Mouse (Mus musculus) heart, postnatal 0 days (tissue): Measurements from ENCODE around the gene Doc2b.

Source experiments
- CTCF ChIP-seq: IDR thresholded peaks from 2 replicates; pipeline ENCODE4 v1.5.1; 2016; ENCODE audit warnings: antibody characterized with exemption, control low read depth, low read depth
- EP300 ChIP-seq: IDR thresholded peaks from 2 replicates; pipeline ENCODE4 v1.6.1; 2016; ENCODE audit warnings: antibody characterized with exemption, low read depth

DNA sequence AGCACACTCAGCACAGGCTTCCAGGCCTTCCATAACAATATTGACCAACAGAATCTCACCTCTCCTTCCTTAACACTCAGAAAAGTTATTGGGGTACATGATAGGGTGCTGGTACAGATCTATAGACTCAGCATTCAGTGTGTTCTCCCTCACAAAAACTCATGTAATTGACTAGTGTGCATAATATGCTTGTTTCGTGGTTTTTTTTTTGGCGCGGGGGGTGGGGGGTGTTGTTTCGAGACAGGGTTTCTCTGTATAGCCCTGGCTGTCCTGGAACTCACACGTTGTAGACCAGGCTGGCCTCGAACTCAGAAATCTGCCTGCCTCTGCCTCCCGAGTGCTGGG is 57.4 kb downstream of the Doc2b start:
- TF ChIP-seq CTCF, result no peak
- no peak for TF ChIP-seq EP300
